11 mouse cellular contexts compared by ENCODE assay signal in the genomic region with DNA sequence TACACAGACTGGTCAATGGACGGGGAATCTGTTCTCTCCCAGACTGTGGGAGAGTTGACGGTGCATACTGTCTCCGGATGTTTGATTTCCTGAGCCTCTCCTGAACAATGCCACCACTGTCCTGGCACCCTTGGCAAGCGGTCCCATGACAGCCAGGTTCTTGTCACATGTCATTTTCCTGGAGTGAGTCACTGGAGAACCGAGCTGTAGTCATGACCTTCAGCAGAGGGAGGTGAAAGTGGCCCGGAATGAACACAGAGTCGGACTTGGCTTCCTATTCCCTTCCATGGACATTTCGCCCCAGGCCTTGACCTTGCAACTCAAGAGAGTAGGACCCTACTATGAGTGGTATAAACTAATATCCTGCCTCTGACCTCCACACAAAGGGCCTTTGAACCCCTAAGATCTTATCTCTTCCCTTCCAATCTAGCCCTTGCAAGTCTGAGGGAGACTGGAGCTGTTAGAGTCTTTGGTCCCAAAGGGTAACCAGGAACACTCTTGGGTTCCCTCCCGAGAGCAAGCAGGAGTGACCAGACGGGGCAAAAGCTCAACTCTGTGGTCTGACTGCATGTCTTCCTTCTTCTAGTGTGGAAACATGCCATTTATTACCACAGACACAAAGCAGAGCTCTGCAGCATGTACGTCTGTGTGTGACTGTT.
A peak's percentile ranks its signal among the peaks of the same experiment; 100 is the strongest.
DNase-seq lines count a peak whose midpoint lies in the region; ATAC-seq and TF ChIP-seq lines count a peak whose summit lies in the region.
"Had no signal": no experiment of that assay in that cellular context is flagged by ENCODE, and none has a peak within 500 bp of the region (broad histone marks: within the 10 kb centered on the region; RNA-seq: fewer than 3 reads in every experiment).

No protein-coding gene starts in this region.

- H3K27me3 ChIP-seq in kidney, adult 2 months (replicated peaks; ENCODE audit: control insufficient read depth, insufficient read depth, low read length): no peaks in the 10 kb centered on the region
- no peaks in the 10 kb centered on the region for H3K27me3 ChIP-seq in kidney, embryonic 15.5 days
- H3K27me3 ChIP-seq in intestine, embryonic 15.5 days (replicated peaks): no peaks in the 10 kb centered on the region
- H3K27me3 ChIP-seq: embryonic facial prominence, embryonic 15.5 days had no signal

- no peak; the same call in 1 of the 2 replicates for ATAC-seq in kidney, embryonic 15.5 days (replicated peaks; ENCODE audit: low FRiP score)
- ATAC-seq in intestine, embryonic 15.5 days: peak; percentile 60

- H3K4me1 ChIP-seq in kidney, adult 2 months (ENCODE audit: control insufficient read depth, insufficient read depth, low read length): peaks cover 27% of the 10 kb centered on the region
- peaks cover 17% of the 10 kb centered on the region for H3K4me1 ChIP-seq in kidney, embryonic 15.5 days
- H3K4me1 ChIP-seq in intestine, embryonic 15.5 days (replicated peaks): peaks cover 15% of the 10 kb centered on the region

- no peaks in the 10 kb centered on the region for H3K9me3 ChIP-seq in kidney, embryonic 15.5 days (replicated peaks)
- no peaks in the 10 kb centered on the region for H3K9me3 ChIP-seq in intestine, embryonic 15.5 days
- H3K9me3 ChIP-seq: embryonic facial prominence, embryonic 15.5 days had no signal

- H3K4me2 ChIP-seq in kidney, embryonic 15.5 days: no peak overlapping the region
- H3K4me2 ChIP-seq in intestine, embryonic 15.5 days (replicated peaks): no peak overlapping the region
- H3K4me2 ChIP-seq: embryonic facial prominence, embryonic 15.5 days had no signal

- no peak overlapping the region for H3K4me3 ChIP-seq in kidney, adult 2 months (ENCODE audit: insufficient read depth, low read depth, low read length)
- H3K4me3 ChIP-seq in kidney, embryonic 15.5 days (replicated peaks): no peak overlapping the region
- H3K4me3 ChIP-seq in intestine, embryonic 15.5 days (replicated peaks): no peak overlapping the region
- H3K4me3 ChIP-seq: embryonic facial prominence, embryonic 15.5 days had no signal

- peak overlapping the region; percentile 97 for H3K27ac ChIP-seq in kidney, adult 2 months (ENCODE audit: insufficient read depth, low read depth, low read length)
- H3K27ac ChIP-seq in kidney, embryonic 15.5 days: no peak overlapping the region
- H3K27ac ChIP-seq in intestine, embryonic 15.5 days: no peak overlapping the region
- H3K27ac ChIP-seq: embryonic facial prominence, embryonic 15.5 days had no signal

- WGBS in kidney, adult 2 months: 34% methylated on average over 11 of the region's 11 CpGs
- WGBS in kidney, embryonic 15.5 days: 61% methylated on average over 11 of the region's 11 CpGs
- WGBS in intestine, embryonic 15.5 days: 58% methylated on average over 11 of the region's 11 CpGs

- no peaks in the 10 kb centered on the region for H3K36me3 ChIP-seq in kidney, adult 2 months (ENCODE audit: control insufficient read depth, insufficient read depth, low read length)
- H3K36me3 ChIP-seq in kidney, embryonic 15.5 days: no peaks in the 10 kb centered on the region
- no peaks in the 10 kb centered on the region for H3K36me3 ChIP-seq in intestine, embryonic 15.5 days
- H3K36me3 ChIP-seq: embryonic facial prominence, embryonic 15.5 days had no signal

- H3K9ac ChIP-seq in kidney, embryonic 15.5 days: no peak overlapping the region
- H3K9ac ChIP-seq in intestine, embryonic 15.5 days: no peak overlapping the region
- H3K9ac ChIP-seq: embryonic facial prominence, embryonic 15.5 days had no signal

- TF ChIP-seq CTCF in kidney, adult 2 months (conservative IDR thresholded peaks at IDR 0.05; ENCODE audit: insufficient read depth, insufficient read length, low read depth, low read length): no peak

- TF ChIP-seq POLR2A in kidney, adult 2 months (IDR thresholded peaks at IDR 0.05; ENCODE audit: low read depth, low read length): no peak

- DNase-seq in kidney, adult 2 months: peak; percentile 76
- DNase-seq in heart, adult 18-20 months: peak; percentile 74 to 77
- peak; percentile 83 for DNase-seq in lung, postnatal 36 days
- DNase-seq in cerebellum, postnatal 25 days: no peak
- DNase-seq in layer of hippocampus, adult 11-12 months (ENCODE audit: low spot score): no peak
- no peak for DNase-seq in right cerebral cortex, adult 18-20 months
- DNase-seq: cerebellum, adult 18-20 months; layer of hippocampus, postnatal 36 days had no signal

Comparison
In these comparisons a context has a peak if more than half of its experiments do, and no peak if none do; other contexts are left out.
1. DNase-seq: peak in kidney, adult 2 months (single experiment), heart, adult 18-20 months (2 of 2) and lung, postnatal 36 days (single experiment); none in cerebellum, postnatal 25 days (0 of 2), layer of hippocampus, adult 11-12 months (single experiment) and right cerebral cortex, adult 18-20 months (single experiment).